Mouse (Mus musculus): Measurements from ENCODE around the gene Acaca.

- TF ChIP-seq MYOG (IDR thresholded peaks at IDR 0.05; ENCODE audit: control insufficient read depth, extremely low read depth, insufficient read length), result no peak
- no peak for TF ChIP-seq CEBPB (IDR thresholded peaks at IDR 0.05; ENCODE audit: low read depth)
These were observed 16.6 kb downstream of the Acaca start for GRCm38 (mm10) chr11:84146081-84146480.
